8 mouse cellular contexts compared by ENCODE assay signal in the genomic region with DNA sequence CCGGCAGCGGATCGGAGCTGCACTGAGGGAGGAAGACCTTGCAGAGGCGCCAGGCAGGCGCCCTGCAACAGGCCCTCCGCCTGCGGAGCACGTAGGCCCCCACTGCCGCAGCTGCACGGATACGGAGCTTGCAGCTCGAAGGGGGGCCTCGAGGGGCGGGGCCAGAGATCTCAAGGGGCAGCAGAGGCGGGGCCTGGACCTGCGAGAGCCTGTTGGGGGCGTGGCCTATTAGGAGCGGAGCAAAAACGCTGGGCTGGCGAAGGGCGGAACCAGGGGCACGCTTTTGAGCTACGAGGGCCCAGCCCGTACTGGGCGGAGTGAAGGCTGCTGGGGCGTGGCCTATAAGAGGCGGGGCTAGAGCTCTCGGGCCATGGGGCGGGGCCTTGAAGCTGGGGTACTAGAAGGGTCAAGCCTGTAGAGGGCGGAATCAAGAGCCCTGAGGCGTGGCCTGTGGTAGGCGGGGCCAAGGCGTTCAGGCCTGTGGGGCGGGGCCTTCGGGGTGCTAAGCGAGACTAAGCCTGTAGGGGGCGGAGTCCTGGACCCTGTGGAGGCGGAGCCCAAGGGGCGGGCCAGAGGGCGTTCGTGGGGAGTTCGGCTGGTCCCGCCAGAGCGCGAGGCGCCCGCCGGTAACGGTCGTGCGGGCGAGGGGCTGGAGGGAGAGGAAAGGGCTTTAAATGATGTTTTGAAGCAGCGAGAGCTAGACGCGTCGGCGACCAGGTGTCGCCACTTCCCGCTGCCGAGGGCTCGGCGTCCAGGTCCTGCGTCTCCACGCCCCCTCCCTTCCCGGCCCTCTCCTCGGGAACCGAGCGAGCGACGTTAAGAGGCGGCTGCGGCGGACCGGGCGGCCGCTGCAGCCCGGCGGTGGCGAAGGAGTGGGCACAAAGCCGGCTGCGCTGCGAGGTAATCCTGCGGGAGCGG. TPM values are rescaled to one million over a fixed set of nuclear protein-coding genes. Genes with fewer than 3 reads are reported as not detected.
DNase-seq lines count a peak whose midpoint lies in the region; ATAC-seq and TF ChIP-seq lines count a peak whose summit lies in the region.

No protein-coding gene starts in this region.

- peak; percentile 95 for TF ChIP-seq POLR2A in olfactory bulb, adult 2 months (IDR thresholded peaks at IDR 0.05; ENCODE audit: insufficient read depth, low read depth, low read length)
- TF ChIP-seq POLR2A in thymus, adult 2 months (IDR thresholded peaks at IDR 0.05; ENCODE audit: control insufficient read depth, extremely low read depth, insufficient read depth, low read length, poor library complexity) = peak; percentile 98

- no peaks in the 10 kb centered on the region for H3K9me3 ChIP-seq in G1E (replicated peaks)
- H3K9me3 ChIP-seq in forebrain, embryonic 16.5 days (ENCODE audit: control insufficient read depth, low read length) = no peaks in the 10 kb centered on the region
- H3K9me3 ChIP-seq in lung, embryonic 14.5 days (ENCODE audit: low read depth, low read length) = no peaks in the 10 kb centered on the region

- H3K27me3 ChIP-seq in G1E (ENCODE audit: insufficient read depth, low read length) = no peaks in the 10 kb centered on the region; the same call in 1 of the 2 replicates
- H3K27me3 ChIP-seq in forebrain, embryonic 16.5 days (replicated peaks; ENCODE audit: control insufficient read depth, insufficient read depth, low read length) = peaks cover 5% of the 10 kb centered on the region; the same call in 1 of the 2 replicates
- H3K27me3 ChIP-seq in lung, embryonic 14.5 days (ENCODE audit: insufficient read depth, low read length) = no peaks in the 10 kb centered on the region
- no peaks in the 10 kb centered on the region for H3K27me3 ChIP-seq in thymus, adult 2 months (ENCODE audit: control insufficient read depth, insufficient read depth, low read length)

- H3K4me2 ChIP-seq in forebrain, embryonic 16.5 days (ENCODE audit: low read length) = peak overlapping the region; percentile 97
- peak overlapping the region; percentile 85 for H3K4me2 ChIP-seq in lung, embryonic 14.5 days

- intact Hi-C loops in heart, postnatal 36 days (cut with DNase I) = loop anchor here (2.0 to 5.0 kb wide), 6 partner anchors 42 to 190 kb away; a partner anchor contains a TSS

- peaks cover 5% of the 10 kb centered on the region for H3K36me3 ChIP-seq in G1E (replicated peaks)
- no peaks in the 10 kb centered on the region for H3K36me3 ChIP-seq in forebrain, embryonic 16.5 days (ENCODE audit: control insufficient read depth, insufficient read depth)
- H3K36me3 ChIP-seq in lung, embryonic 14.5 days (ENCODE audit: insufficient read depth) = no peaks in the 10 kb centered on the region
- no peaks in the 10 kb centered on the region for H3K36me3 ChIP-seq in thymus, adult 2 months (ENCODE audit: control insufficient read depth, insufficient read depth, low read length)

- H3K4me1 ChIP-seq in G1E (ENCODE audit: insufficient read depth, low read depth, low read length) = peaks cover 44% of the 10 kb centered on the region
- H3K4me1 ChIP-seq in forebrain, embryonic 16.5 days (replicated peaks; ENCODE audit: control insufficient read depth, insufficient read depth, low read length) = peaks cover 20% of the 10 kb centered on the region
- H3K4me1 ChIP-seq in lung, embryonic 14.5 days (ENCODE audit: insufficient read depth) = peaks cover 18% of the 10 kb centered on the region
- peaks cover 3% of the 10 kb centered on the region; the same call in 1 of the 2 replicates for H3K4me1 ChIP-seq in olfactory bulb, adult 2 months (ENCODE audit: control insufficient read depth, insufficient read depth, low read length)
- peaks cover 14% of the 10 kb centered on the region for H3K4me1 ChIP-seq in thymus, adult 2 months (replicated peaks; ENCODE audit: control insufficient read depth, insufficient read depth, low read length)

- peak; percentile 90 for ATAC-seq in G1E (ENCODE audit: extremely low read depth, insufficient number of reproducible peaks, low FRiP score, poor library complexity, severe bottlenecking)
- peak; percentile 92 for ATAC-seq in forebrain, embryonic 16.5 days
- peak; percentile 93 for ATAC-seq in lung, embryonic 14.5 days (ENCODE audit: insufficient read depth)

- under 1% methylated on average over 72 of the region's 84 CpGs for WGBS in forebrain, embryonic 16.5 days
- under 1% methylated on average over 84 of the region's 84 CpGs for WGBS in lung, embryonic 14.5 days
- under 1% methylated on average over 83 of the region's 84 CpGs for WGBS in olfactory bulb, adult 2 months
- WGBS in thymus, adult 2 months = under 1% methylated on average over 83 of the region's 84 CpGs

- no peak for TF ChIP-seq CTCF in G1E (IDR thresholded peaks at IDR 0.05; ENCODE audit: low read depth, low read length)
- TF ChIP-seq CTCF in layer of hippocampus, adult 2 months (conservative IDR thresholded peaks at IDR 0.05) = peak; percentile 86
- peak; percentile 77 for TF ChIP-seq CTCF in lung, embryonic 14.5 days (IDR thresholded peaks at IDR 0.05; ENCODE audit: low read depth)
- peak; percentile 61 for TF ChIP-seq CTCF in olfactory bulb, adult 2 months (IDR thresholded peaks at IDR 0.05; ENCODE audit: insufficient read depth, low read depth, low read length)
- TF ChIP-seq CTCF in thymus, adult 2 months (IDR thresholded peaks at IDR 0.05; ENCODE audit: borderline replicate concordance, control insufficient read depth, extremely low read depth, insufficient read depth, low read length, poor library complexity) = peak; percentile 71

- DNase-seq in G1E (ENCODE audit: low spot score) = peak; percentile 94
- DNase-seq in cerebellum, adult 18-20 months = peak; percentile 100
- DNase-seq in heart, postnatal 36 days = peak; percentile 100
- peak; percentile 100 for DNase-seq in layer of hippocampus, adult 2 months (ENCODE audit: low spot score in 2 of 2)
- peak; percentile 100 for DNase-seq in lung, embryonic 14.5 days
- peak; percentile 100 for DNase-seq in thymus, adult 2 months

- peak overlapping the region; percentile 93 for H3K4me3 ChIP-seq in G1E (ENCODE audit: low read depth, low read length)
- peak overlapping the region; percentile 94 for H3K4me3 ChIP-seq in forebrain, embryonic 16.5 days (replicated peaks; ENCODE audit: low read length)
- peak overlapping the region; percentile 64 for H3K4me3 ChIP-seq in layer of hippocampus, adult 2 months
- peak overlapping the region; percentile 97 for H3K4me3 ChIP-seq in lung, embryonic 14.5 days (ENCODE audit: low read depth, low read length)
- H3K4me3 ChIP-seq in olfactory bulb, adult 2 months (ENCODE audit: insufficient read depth, low read depth, low read length) = peak overlapping the region; percentile 66
- H3K4me3 ChIP-seq in thymus, adult 2 months (ENCODE audit: control insufficient read depth, insufficient read depth, low read length) = peak overlapping the region; percentile 83

- peak overlapping the region; percentile 27 for H3K27ac ChIP-seq in forebrain, embryonic 16.5 days (ENCODE audit: low read length)
- H3K27ac ChIP-seq in layer of hippocampus, adult 2 months = peak overlapping the region; percentile 98
- H3K27ac ChIP-seq in lung, embryonic 14.5 days (ENCODE audit: low read depth) = peak overlapping the region; percentile 96
- H3K27ac ChIP-seq in olfactory bulb, adult 2 months (ENCODE audit: insufficient read depth, low read depth, low read length) = peak overlapping the region; percentile 96
- peak overlapping the region; percentile 56 for H3K27ac ChIP-seq in thymus, adult 2 months (ENCODE audit: control insufficient read depth, insufficient read depth, low read length)

- H3K9ac ChIP-seq in forebrain, embryonic 16.5 days (replicated peaks; ENCODE audit: low read depth, low read length) = peak overlapping the region; percentile 81
- H3K9ac ChIP-seq in lung, embryonic 14.5 days = peak overlapping the region; percentile 91

RNA-seq across cellular contexts. Expression of a gene that starts 2.2 kb away (rescaled TPM):
- total RNA-seq in G1E (2014; fragmentation: Nextera tagmentation) (80.2 and 89.2 TPM in 2 replicates), G1E (2017) (78.0 and 81.6 TPM in 2 replicates)
- 9.2 and 10.9 TPM in 2 replicates for polyA plus RNA-seq in G1E (2012)
- 30.6 and 36.6 TPM in 2 replicates for polyA plus RNA-seq in forebrain, embryonic 16.5 days (2015; fragmentation: Nextera tagmentation; extraction: Ambion mirVana)
- 10 to 100 TPM; 45.2 to 48.6 TPM for total RNA-seq in heart, postnatal 36 days (2021)
- total RNA-seq in layer of hippocampus, adult 2 months (2021) = 100 to 1,000 TPM; 125 to 129 TPM
- 119 and 123 TPM in 2 replicates for polyA plus RNA-seq in lung, embryonic 14.5 days (2014; fragmentation: Nextera tagmentation; extraction: Ambion mirVana)
- polyA plus RNA-seq in olfactory bulb, adult 2 months (2012; ENCODE audit: insufficient read depth, insufficient read length, low replicate concordance, missing spikeins) = not detected in 2 replicates
- polyA plus RNA-seq in thymus, adult 2 months (2012; rRNA removed) = 23.1 and 24.0 TPM in 2 replicates

Comparison
In these comparisons a context has a peak if more than half of its experiments do, and no peak if none do; other contexts are left out.
1. Peak in every context shown above with its lines: DNase-seq, ATAC-seq, H3K4me3 ChIP-seq and H3K27ac ChIP-seq.
2. H3K27ac ChIP-seq: peak in every context shown above with its lines; median percentile 98 in layer of hippocampus, adult 2 months; 96 in lung, embryonic 14.5 days; 96 in olfactory bulb, adult 2 months; 56 in thymus, adult 2 months; 27 in forebrain, embryonic 16.5 days.